Mouse (Mus musculus) adrenal gland, postnatal 36 days (tissue): Measurements from ENCODE around the gene Nwd1. TPM values are rescaled to one million over a fixed set of nuclear protein-coding genes. Genes with fewer than 3 reads are reported as not detected.

Source experiments
- DNase-seq, 2 experiments: peaks; one replicate each; pipeline ENCODE4 v3.0.0; 2021; ENCODE audit warnings: mixed read lengths in 1 of 2
- total RNA-seq, 2 experiments: library from RNA; stranded (reverse); gene quantifications; 2 replicates each; pipeline ENCODE4 v1.2.3; 2021

Nwd1 gene
- total RNA-seq, 2 experiments from 2014 or later: 0.36 TPM

GRCm38 (mm10) chr8:72698349-72698926 lies 51.9 kb downstream of the Nwd1 start:
- DNase-seq: no peak

GRCm38 (mm10) chr8:72712569-72712968 lies 66.1 kb downstream of the Nwd1 start:
- no peak for DNase-seq

GRCm38 (mm10) chr8:72716594-72716993 lies 70.1 kb downstream of the Nwd1 start:
- DNase-seq: no peak

- DNase-seq: peak; percentile 61 to 70
Measured at GRCm38 (mm10) chr8:72720541-72720940, 74.0 kb downstream of the Nwd1 start.

- DNase-seq: peak; percentile 98
Measured at GRCm38 (mm10) chr8:72722769-72723650, 76.5 kb downstream of the Nwd1 start, which contains the start of gene Sin3b. Gene Sin3b (plus strand): TSS chr8:72723285.

GRCm38 (mm10) chr8:72723651-72724001 lies 77.1 kb downstream of the Nwd1 start:
- peak; percentile 27 to 57 for DNase-seq

GRCm38 (mm10) chr8:72728636-72729035 lies 82.1 kb downstream of the Nwd1 start:
- peak in 1 of 2 experiments; percentile 17 for DNase-seq

- no peak for DNase-seq
Measured at GRCm38 (mm10) chr8:72735001-72735400, 88.5 kb downstream of the Nwd1 start.

- no peak for DNase-seq
Measured at GRCm38 (mm10) chr8:72736868-72737267, 90.4 kb downstream of the Nwd1 start.

- DNase-seq: peak; percentile 37 to 60
Measured at GRCm38 (mm10) chr8:72746061-72746460, 99.5 kb downstream of the Nwd1 start.

- DNase-seq: no peak
Measured at GRCm38 (mm10) chr8:72749846-72750245, 103.3 kb downstream of the Nwd1 start.

GRCm38 (mm10) chr8:72750266-72750665 lies 103.8 kb downstream of the Nwd1 start:
- DNase-seq: no peak

GRCm38 (mm10) chr8:72751126-72751525 lies 104.6 kb downstream of the Nwd1 start:
- no peak for DNase-seq

GRCm38 (mm10) chr8:72752289-72752688 lies 105.8 kb downstream of the Nwd1 start:
- DNase-seq: no peak

GRCm38 (mm10) chr8:72753165-72753564 lies 106.7 kb downstream of the Nwd1 start:
- no peak for DNase-seq

- DNase-seq: no peak
Measured at GRCm38 (mm10) chr8:72753781-72754180, 107.3 kb downstream of the Nwd1 start.

- no peak for DNase-seq
Measured at GRCm38 (mm10) chr8:72756031-72756430, 109.5 kb downstream of the Nwd1 start.

GRCm38 (mm10) chr8:72756771-72757390 lies 110.4 kb downstream of the Nwd1 start:
- DNase-seq: no peak

GRCm38 (mm10) chr8:72757426-72758195 lies 111.1 kb downstream of the Nwd1 start:
- no peak for DNase-seq

- no peak for DNase-seq
Measured at GRCm38 (mm10) chr8:72758310-72758709, 111.8 kb downstream of the Nwd1 start.

- DNase-seq: no peak
Measured at GRCm38 (mm10) chr8:72760216-72760615, 113.7 kb downstream of the Nwd1 start.

- peak; percentile 35 to 48 for DNase-seq
Measured at GRCm38 (mm10) chr8:72761322-72762051, 115.0 kb downstream of the Nwd1 start, which contains the start of gene F2rl3. Gene F2rl3 (plus strand): TSS chr8:72761880.
